Mouse (Mus musculus): Measurements from ENCODE around the gene Elmo2.

The Elmo2 gene

DNA sequence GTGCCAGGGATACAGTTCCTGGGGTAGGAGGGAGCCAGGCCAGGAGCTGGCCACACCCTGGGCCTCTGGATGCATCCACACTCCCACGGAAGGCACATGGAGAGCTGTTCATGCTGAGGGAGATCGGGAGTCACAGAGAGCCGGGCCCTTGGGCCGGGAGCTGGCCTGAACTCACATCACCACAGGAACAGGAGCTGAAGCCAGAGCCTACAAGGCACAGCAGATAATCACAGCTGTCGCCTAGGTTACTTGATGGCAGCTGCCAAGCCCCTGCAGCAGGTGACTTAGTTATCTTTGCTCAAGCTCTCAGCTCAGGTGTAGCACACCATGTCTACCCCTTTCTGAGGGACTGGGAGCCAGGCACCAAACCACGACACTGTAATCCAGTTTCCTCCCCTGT, 68.0 kb downstream of the Elmo2 start:
- DNase-seq (ENCODE audit: low spot score in 2 of 2) = no peak

DNA sequence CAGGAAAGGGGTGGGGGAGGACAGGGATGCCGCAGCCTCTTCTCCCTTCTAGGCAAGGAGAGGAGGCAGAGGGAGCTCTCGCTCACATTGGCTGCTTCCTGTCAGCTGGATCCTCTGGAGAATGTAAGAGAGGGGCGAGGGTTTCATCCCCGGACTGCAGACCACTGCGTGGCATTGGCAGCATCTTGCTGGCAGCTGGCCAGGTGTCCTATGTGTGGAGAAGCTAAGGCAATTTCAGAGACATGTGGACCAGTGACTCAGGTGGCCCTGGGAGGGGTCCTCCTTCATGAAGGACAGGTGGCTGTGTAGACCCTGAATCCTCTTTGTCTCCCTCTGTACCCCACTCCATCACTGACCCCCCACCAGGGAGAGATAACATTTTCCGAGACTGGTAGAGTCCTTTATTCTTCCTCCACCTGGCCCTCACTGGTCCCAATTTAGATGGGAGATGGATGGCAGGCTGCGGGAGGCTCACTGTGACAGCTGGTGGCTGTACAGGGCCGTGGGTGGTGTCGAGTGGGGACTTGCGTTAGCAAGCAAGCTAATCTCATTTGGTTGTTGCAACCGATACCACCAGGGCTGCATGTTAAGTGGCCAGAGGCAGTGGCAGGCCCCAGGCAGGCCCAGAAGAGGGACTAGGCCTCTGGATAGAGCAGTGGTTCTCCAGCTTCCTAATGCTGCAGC, 69.0 kb downstream of the Elmo2 start:
- DNase-seq (ENCODE audit: low spot score in 2 of 2) = no peak

DNA sequence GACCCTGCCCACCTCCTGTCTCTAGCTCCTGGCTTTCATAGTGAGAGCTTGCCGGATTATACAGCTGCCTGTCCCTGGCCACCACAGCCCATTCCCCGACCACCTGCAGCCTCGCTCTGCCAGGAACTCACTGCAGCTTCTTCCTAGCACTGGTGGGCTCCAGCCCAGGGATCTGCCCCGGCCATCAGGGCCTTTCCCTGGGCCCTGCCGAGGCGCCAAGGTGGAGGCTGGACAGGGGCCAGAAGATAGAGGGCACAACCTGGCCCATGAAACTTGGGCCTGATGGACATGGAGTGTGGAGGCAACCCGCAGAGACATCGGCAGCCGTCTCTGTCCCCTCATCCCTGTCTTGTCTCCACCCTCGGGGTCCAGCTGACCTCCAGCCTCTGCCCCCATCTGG, 70.1 kb downstream of the Elmo2 start:
- no peak for DNase-seq (ENCODE audit: low spot score in 2 of 2)

DNA sequence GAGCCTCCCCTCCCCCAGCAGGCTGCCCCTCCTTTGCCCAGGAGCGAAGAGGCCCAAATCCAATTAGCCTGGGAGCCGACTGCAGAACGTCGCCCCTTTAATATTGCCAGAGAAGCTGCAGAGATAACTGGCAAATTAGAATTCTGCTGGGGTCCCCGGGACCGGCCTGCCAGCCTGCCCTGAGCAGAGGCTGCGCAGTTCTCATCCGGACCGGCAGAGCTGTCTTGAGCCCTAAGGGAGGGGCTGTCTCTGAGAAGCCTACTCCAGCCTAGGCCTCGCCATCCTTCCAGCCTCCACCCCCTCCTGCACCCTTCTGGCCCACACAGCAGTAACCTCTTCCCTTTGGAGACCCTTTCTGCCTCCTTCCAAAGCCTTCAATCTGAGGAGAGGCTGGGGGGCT, 72.4 kb downstream of the Elmo2 start:
- no peak for DNase-seq (ENCODE audit: low spot score in 2 of 2)

DNA sequence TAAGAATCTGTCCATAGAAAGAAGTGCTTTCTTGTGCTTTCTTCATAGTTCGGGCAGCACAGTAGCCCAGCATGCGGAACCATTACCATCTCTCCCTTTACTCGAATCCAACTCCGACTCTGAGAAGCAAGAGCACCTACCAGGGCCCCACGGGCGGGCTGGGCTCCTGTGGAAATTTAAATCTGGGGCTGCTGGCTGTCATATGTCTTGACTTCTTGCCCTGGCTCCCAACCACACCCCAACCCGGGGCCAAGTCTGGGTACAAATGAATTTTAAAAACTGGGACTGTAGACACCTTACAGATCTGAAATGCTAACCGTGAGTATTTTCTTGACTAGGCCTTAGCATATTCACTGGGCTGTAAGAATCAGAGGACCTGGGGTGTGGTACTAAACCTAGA, 73.0 kb downstream of the Elmo2 start:
- no peak for DNase-seq (ENCODE audit: low spot score in 2 of 2)

DNA sequence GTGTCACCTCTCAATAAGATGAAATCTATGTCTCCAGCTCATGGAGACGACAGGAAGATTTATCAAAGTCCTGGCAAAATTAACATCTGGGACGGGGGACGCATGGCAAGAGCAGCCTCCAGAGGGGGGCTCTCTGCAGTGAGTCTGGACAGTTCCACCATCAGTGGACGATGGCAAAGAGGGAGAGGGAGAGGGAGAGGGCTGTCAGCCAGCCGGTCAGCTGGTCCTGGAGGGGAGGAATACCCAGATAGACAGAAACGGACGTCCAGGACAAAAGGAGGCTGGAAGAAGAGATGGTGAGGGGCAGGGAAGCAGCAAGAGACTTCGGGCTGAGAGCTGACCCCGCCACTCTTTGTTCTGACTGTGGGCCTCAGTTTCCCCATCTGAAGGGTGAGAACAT, 73.5 kb downstream of the Elmo2 start:
- no peak for DNase-seq (ENCODE audit: low spot score in 2 of 2)

DNA sequence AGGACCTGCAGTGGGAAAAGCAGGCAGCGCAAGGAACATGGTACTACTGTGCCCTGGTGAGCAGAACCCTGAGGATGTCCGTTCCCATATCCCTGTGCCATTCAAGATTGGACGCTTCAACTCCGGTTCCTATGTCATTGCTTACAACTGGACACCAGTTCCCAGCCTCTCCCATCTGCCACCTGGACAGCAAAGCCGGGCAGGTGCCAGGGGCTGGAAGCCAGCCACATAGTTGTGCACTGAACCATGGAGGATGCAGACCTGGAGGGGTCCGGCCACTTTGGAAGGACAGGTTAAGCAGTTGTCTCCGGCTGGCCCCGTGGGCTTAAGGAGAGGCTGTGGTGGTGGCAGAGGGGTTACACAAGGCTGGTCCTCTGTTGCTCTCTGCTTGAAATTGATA, 73.9 kb downstream of the Elmo2 start:
- DNase-seq (ENCODE audit: low spot score in 2 of 2) = no peak

DNA sequence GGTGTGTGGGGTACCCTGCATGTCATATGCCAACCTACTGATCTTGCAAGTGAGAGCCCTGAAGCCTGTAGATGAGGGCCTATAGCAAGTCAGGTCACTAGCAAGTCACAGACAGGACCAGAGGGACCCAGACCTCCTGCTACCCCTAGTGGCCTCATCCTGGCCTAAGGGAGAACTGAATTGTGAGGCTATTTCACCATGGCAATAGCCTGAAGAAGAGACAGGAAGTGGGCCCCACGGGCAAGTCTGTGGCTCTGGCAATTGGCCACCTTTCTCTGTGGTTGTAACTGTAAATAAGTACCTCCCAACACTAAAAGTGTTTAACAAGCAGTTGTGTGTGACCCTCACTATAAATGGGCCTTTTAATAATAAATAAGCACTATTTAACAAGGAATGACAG, 75.4 kb downstream of the Elmo2 start:
- peak; percentile 45 to 69 for DNase-seq (ENCODE audit: low spot score in 2 of 2)

DNA sequence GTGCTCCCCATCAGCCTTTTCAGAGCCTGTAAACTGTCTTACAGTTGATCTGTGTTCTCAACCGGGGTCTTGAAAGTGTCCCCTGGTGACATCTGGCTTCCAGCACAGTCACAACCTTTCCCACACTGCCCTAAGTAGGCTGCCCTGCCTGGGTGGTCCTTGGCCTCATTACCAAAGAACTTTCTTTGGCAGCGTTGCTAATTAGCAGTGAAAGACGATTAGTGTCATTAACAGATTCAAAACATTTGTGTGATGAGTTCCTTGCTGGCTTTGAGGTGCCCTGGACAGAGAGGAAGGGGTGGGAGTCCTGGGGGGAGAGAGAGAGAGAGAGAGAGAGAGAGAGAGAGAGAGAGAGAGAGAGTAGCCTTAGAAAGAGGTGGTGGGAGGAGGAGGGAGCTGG, 77.3 kb downstream of the Elmo2 start:
- no peak for DNase-seq (ENCODE audit: low spot score in 2 of 2)

DNA sequence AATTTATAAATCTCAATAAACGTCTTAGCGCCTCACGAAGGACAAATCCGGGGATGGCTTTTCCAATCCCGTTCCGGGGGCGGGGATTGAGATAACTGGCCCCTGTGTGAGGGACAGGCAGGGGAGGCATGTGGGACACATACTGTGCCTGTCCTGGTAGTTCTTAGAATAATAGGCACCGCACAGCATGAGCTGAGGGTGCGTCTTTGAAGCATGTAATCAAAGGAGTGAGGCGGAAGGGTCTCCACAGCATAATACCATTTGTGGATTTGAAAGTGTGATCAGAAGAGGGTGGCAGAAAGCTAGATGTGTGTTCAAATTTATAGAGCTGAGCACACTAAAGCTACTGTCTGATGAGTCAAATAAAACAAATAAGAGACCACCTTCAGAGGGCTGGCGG, 79.9 kb downstream of the Elmo2 start:
- no peak for DNase-seq (ENCODE audit: low spot score in 2 of 2)

DNA sequence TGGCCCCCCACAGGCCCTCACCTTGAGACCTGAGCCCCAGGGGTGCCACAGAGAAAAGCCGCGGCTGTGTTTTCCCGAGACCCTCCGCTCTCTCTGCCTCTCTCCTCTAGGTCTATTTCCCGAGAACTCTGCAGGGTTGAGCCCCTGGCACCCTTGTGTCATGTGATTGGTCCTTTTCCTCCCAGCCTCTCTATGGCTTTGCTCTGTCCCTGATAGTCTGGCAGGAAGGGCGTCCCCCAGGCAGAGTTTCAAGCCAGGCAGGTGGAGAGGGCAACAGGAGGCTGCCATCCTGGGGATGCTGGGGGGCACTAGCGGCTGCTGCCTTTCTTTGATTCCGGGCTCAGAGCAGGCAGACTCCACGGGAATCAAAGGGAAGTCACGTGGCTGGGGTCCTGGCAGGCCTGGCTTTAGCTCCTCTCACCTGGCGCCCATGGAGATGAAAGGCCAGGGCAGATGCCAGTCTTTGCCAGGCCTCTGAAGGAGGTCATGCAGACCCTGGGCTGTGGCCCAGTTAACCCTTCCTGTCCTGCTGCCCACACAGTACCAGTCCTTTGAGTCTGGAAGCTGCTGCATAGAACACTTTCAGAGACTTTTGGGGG, 83.1 kb downstream of the Elmo2 start:
- no peak for DNase-seq (ENCODE audit: low spot score in 2 of 2)

DNA sequence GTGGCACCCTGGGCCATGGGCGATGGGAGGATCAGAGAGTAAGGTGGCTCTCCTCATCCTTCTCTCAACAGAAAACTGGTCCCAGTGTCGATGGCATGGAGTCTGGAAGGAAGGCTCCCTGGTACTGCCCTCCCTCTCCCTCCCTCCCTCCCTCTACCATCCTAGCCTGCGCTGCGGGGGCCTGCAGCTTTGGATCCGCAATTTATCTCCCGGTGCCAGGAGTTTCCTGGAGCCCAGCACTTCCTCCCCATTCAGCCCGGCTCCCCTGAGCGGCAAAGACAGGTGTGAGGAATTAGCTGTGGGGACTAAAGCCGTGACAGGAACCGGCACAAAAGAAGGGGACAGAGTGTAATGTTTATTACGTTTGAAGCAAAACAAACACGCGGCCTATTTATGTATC, 83.7 kb downstream of the Elmo2 start:
- no peak for DNase-seq (ENCODE audit: low spot score in 2 of 2)

DNA sequence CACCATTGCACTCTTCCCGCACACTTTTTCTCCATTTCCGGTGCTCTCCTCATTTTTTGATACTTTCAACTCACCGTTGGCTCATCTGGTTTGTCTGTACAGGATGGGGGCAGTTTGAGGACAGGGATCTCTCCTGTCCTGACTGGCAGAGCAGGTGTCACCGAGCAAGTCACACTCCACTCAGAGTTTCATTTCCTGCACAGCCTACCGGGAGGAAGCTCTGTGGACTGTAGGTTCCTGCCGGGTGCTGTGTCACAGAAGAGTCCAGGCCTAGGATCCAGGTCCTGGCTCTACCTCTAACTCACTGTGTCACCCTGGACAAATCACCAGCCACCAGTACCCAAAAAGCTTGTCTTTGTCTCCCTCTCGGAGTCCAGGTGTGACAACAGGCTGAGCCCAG, 84.5 kb downstream of the Elmo2 start:
- no peak for DNase-seq (ENCODE audit: low spot score in 2 of 2)

DNA sequence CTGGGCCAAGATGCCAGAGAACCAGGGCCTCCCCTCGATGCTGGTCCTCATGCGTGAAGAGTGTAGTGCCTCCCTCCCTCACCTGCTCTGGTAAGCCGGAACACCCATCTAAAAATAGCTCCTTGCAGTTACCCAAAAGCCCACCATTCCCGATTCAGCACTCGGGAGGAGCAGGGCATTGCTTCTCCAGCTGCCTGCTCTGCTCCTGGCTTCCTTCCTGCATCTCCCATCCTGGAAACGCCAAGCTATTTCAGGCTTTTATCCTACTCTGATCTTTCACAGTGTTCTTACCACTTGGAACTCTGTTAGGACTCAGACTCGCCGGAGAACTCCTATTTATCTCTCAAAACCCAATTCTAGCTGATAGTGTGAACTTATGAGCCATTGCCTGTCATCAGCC, 85.9 kb downstream of the Elmo2 start:
- DNase-seq (ENCODE audit: low spot score in 2 of 2) = no peak

DNA sequence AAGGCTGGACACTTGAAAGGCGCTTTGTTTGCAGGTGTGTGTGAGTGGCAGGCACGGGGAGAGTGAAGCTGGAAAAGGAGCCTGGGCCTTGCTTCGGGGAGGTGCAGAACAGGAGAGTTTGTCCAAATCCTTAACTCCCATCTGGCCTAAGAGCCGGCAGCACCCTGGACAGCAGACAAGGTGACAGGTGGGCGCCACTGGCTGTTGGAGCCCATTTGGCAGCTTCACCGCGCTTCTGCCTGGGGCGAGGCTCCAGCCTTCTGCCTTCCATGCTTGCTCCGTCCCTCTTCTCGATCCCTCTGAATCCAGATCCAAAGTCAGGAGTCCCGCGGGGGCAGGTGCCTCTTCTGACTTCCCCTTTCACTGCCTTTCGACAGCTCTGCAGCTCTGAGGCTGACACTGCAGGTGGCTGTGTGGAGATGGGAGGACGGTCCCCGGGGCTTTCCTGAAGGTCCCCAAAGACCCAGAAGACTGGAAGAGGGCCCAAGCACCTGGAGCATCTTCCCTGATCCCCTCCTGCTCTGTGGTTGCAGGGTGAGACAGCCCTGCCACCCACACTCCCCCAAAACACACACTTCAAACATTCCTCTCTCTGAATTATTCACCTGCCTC, 86.6 kb downstream of the Elmo2 start:
- DNase-seq (ENCODE audit: low spot score in 2 of 2) = no peak

DNA sequence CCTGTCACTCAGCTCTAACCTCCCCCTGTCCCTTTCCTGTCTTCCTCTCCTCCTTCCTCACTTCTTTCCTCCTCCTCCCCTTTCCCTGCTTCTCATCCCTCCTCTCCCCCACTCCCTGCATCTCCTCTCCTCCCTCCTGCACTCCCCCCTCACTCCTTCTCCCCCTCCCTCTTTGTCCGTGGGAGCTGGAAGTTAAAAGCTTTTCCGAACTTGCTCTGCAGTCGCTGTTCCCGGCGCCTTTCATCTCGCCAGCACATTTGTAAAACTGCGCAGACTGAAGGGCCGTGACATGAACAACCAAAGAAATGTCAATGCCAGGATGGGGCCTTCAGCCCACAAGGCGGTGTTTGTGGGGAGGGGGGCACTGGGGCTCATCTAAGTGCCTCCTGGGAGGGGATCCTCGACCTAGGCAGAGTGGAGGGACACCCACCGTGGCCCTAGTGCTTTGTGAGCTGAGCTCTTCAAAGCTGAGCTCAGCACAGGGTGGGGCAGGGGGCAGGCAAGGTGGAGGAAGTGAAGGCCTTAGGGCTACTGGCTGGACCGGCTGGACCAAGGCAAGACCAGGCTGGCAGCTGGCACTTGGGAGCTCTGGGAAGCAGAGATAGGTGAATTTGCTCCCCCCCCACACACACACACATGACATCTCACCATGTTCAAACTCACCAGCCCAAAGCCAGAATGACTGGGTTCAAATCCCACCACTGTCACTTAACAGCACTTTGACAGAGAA, 87.7 kb downstream of the Elmo2 start:
- DNase-seq (ENCODE audit: low spot score in 2 of 2) = no peak

Data from natural killer cell, adult 2 months (primary cell).